Mouse (Mus musculus) right cerebral cortex, postnatal 10 days (tissue): ENCODE measurements at regions not wholly inside any gene's neighbourhood (a gene's known extent, or its start where the extent isn't known, plus 50 kb on each side); places are given as distances from the start of the nearest gene placed in this dataset.

Experiments used
- DNase-seq, 2 experiments: peaks; one replicate each; pipeline ENCODE4 v3.0.0; 2021; ENCODE audit warnings: low spot score in 2 of 2

DNA sequence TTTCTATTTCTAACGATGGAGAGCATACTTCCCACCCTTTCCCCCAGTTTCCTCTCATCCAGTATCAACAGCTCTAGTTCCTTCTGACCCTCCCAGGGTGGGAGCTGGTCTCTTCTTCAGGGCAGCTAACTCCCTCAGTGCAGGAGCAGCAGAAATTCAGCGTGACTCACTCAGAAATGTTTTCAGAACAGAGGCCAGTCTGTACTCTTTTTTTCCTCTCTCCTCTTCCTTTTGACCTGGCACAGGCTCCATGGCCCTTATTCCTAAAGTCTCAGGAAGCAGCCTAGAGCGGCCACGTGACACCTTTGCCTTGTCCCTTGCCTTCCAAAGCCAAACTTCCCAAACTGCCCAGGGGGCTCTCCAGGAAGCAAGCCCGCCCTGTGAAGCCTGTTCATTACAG lies 55.4 kb downstream of the Pja1 start:
- no peak for DNase-seq

GRCm38 (mm10) chrX:99410942-99411341 lies 60.1 kb downstream of the Pja1 start:
- DNase-seq: no peak

GRCm38 (mm10) chrX:99409858-99410257 lies 61.2 kb downstream of the Pja1 start:
- no peak for DNase-seq

DNA sequence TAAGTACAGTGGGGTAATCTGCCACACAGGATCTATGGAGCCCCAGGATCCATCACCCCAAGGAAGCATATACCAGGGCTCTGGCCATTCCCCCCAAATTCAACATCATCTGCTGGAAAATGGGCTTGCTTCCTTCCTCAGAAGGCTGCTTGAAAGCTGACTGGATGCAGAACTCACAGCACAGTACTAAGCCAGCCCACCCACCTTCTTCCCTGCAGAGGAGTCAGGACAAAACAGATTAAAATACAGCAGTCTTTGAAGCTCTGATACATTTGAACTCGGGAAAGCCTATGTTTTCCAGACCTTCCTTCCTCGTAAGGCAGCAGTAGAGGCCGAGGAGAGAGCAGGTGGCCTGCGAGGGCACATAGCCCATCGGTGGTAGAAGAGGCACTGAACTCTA lies 61.7 kb downstream of the Pja1 start:
- no peak for DNase-seq

- DNase-seq: no peak
Observed at GRCm38 (mm10) chrX:99408804-99409203, 62.3 kb downstream of the Pja1 start.

- DNase-seq: no peak
Observed at GRCm38 (mm10) chrX:99405843-99406242, 65.2 kb downstream of the Pja1 start.

DNA sequence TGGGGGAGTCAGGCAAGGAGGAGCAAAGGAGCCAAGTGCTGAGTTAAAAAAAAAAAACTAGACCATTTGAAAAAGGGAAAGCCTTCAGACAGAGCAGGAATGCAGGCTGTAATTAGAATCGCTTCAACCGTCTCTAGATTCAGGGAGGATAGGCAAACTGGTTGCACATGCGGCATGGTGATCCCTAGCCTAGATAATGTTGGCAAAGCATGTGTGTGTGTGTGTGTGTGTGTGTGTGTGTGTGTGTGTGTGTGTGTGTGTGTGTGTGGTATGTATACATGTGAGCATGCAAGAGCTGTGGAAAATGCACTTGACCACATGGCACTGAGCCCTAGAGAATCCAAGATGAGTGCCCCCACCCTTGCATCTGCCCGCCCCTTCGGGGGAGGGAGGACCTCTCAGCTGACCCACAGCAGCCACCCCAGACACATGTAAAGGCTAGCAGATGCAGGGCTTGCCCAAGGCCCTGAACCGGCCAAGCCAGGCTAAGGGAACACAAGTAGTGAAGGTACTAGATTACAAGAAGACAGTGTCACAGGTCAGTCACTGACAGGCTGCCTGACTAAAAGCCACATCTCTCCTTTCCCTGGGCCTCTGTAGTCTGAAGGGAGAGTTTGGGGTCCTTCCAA lies 67.4 kb downstream of the Pja1 start:
- DNase-seq: no peak

DNA sequence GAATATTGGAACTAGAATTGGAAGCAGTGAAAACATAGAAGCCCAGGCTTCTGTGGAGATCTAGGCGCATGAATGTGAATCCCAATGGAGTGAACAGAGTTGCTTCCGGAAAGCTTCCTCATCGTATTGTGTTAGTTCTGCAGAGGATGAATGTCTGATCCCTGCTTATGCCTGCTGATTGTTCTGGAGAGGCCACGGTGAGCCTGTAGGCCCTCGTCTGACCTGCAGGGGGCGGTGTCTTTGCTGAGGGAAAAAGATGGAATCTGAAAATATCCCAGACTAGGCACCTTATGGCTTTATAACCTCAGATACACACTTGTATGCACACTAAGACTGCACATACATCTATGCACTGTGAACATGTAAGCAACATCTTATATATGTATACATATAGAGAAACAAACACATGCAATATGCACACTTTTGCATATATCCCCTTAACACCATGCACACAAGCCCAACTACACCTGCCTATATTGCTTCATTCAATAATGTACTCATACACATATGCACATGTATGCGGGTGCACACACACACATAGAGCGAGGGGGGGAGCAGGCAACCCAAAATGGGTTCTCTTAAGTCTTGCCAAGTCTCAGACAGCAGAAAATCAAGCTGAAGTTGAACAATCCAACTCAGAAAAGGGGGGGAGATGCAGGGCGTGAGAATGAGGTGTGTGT lies 68.1 kb downstream of the Pja1 start:
- DNase-seq: peak in 1 of 2 experiments; percentile 37

- no peak for DNase-seq
Observed at GRCm38 (mm10) chrX:99397344-99397743, 73.7 kb downstream of the Pja1 start.

DNA sequence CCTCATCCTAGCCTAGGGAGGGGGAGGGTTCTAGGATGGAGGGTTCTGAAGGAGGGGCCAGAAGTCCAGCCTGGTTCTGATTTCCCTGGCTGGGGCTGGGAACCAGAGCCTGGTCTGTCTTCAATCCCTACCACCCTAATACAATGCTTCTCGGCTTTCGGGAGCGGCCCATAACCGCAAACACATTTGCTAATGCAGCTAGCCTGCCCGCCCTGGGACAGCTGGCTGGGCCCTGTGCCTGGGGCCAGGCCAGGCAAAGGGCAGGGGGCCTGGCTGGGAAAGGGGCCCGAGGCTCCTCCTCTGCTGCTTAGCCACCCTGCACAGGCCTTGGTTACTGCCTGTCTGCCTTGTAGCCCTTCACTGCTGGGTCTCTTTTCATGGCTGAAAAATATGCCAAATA lies 74.9 kb downstream of the Pja1 start:
- no peak for DNase-seq

- no peak for DNase-seq
Observed at GRCm38 (mm10) chrX:99395067-99395466, 76.0 kb downstream of the Pja1 start.

- no peak for DNase-seq
Observed at GRCm38 (mm10) chrX:99391628-99392027, 79.4 kb downstream of the Pja1 start.

DNA sequence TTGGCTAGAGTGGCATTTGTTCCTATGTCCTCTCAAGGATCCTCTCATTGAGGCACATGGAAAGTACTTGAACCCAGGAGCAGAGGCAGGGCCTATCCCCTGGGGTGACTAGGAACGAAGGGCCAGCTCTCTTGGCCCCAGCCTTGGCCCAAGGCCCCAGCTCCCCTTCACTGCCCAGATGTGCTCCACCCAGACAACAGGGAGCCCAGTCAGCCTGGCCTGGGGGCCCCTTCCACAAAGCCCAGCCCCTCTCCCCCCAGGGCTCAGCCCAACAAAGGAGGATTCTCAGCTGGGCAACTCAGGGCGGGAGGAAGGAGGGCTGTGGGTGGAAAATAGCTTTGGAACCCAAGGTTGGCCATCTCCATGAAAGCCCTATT lies 80.6 kb downstream of the Pja1 start:
- no peak for DNase-seq

DNA sequence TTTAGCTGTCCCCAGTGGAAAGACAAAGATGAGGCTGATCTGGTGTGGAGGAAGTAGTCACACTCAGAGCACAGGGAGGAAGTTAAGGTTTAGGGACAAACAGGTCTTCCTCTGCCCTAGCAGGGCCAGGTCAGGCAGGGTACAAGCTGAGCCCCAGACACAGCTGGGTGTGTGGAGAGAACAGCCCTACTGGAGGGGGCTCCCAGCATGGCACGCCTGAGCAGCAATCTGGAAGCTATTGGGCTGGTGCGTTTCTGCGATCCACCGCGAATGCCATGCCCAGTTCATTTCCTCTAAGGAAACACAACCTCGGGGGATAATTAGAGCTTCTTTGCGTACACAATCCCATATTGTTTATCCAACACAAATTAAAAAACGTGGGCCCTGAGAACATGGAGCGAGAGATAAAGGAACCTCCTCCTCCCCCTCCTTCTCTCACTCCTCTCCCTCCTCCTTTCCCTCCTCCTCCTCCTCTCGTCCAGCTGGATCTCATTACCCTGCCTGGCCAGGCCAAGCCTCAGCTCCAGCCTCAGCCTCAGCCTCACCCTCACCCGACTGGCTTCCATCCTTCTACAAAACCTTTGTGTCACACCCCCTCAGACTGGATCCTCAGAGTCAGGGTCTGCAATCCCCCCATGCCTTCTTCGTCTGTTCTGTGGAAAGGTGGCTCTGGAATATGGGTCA lies 81.2 kb downstream of the Pja1 start:
- no peak for DNase-seq

DNA sequence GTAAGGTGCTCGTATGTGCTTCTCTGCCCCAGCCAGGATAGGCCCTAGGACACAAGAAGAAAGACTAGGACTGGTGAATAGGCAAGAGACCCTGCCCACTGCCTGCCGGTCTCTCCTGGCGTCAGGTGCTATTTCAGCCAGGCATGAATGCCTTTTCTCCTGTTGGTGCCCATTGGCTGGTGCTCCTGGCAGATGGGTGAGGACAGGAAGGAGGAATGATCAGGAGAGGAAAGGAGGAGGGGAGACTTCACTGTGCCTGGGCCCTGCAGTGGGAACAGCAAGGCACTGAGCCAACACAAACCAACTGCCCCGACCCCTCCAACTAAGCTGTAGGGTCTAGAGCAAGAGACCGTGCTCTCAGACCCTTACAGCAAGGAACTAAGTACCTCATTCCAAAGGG lies 100.4 kb downstream of the Pja1 start:
- no peak for DNase-seq

- peak; percentile 49 to 51 for DNase-seq
Observed at GRCm38 (mm10) chrX:99369258-99369900, 101.7 kb downstream of the Pja1 start.

- DNase-seq: no peak
Observed at GRCm38 (mm10) chrX:99364072-99364471, 107.0 kb downstream of the Pja1 start.

- peak; percentile 58 to 75 for DNase-seq
Observed at GRCm38 (mm10) chrX:99360095-99360890, 110.8 kb downstream of the Pja1 start.

- no peak for DNase-seq
Observed at GRCm38 (mm10) chrX:99358784-99359183, 112.3 kb downstream of the Pja1 start.

- DNase-seq: no peak
Observed at GRCm38 (mm10) chrX:99358051-99358617, 112.9 kb downstream of the Pja1 start.

GRCm38 (mm10) chrX:99355128-99355527 lies 115.9 kb downstream of the Pja1 start:
- DNase-seq: no peak
